Mouse (Mus musculus): Measurements from ENCODE around the gene Hmgb2.
"Not testable (repeated sequence)": the region's sequence is repeated elsewhere in the genome, so short reads cannot be mapped to it uniquely, and the experiment has no call there.

Hmgb2 gene

GRCm38 (mm10) chr8:57511316-57512118 lies at the start of gene Hmgb2:
TSS of gene Hmgb2 (plus strand) at chr8:57511907.
- DNase-seq (ENCODE audit: extremely low spot score): peak; percentile 100

- no peak for DNase-seq (ENCODE audit: extremely low spot score)
Measured at GRCm38 (mm10) chr8:57462839-57463238, 48.9 kb upstream of the Hmgb2 start.

DNA sequence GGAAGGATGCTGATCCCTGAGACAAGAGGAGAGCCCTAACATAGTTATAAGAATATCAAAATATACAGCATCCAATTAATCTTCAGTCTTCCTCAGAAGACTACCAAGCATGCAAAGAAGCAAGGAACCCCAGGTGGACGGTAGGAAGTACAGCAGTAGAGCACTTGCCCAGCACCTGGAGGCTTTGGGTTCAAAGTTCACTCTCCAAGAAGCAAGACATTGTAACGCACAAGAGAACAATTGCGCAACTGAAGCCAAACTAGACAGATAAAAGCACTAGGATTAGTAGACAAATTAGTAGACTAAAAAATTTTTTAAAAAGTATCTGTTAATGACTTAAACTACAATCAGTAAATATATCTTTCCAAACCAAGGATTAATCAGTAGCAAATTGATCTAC lies 48.0 kb upstream of the Hmgb2 start:
- DNase-seq (ENCODE audit: extremely low spot score): no peak

DNA sequence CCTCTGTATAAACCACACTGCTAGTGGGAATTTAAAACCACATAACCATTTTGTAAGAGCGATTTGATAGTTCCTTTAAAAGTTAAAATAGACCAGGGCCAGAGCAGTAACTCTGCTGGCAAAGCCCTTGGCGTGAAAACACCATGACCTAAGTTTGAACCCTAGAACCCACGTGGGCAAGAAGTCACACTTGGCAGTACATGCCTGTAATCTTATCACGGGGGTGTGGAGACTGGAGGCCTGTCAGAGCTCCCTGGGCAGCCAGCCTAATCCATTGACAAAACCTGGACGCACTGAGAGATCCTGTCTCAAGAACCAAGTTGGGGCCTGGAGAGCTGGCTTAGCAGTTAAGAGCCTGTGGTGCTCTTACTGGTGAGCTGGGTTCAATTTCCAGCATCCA lies 43.1 kb upstream of the Hmgb2 start:
- DNase-seq (ENCODE audit: extremely low spot score): no peak

- DNase-seq (ENCODE audit: extremely low spot score): no peak
Measured at GRCm38 (mm10) chr8:57470863-57471262, 40.8 kb upstream of the Hmgb2 start.

DNA sequence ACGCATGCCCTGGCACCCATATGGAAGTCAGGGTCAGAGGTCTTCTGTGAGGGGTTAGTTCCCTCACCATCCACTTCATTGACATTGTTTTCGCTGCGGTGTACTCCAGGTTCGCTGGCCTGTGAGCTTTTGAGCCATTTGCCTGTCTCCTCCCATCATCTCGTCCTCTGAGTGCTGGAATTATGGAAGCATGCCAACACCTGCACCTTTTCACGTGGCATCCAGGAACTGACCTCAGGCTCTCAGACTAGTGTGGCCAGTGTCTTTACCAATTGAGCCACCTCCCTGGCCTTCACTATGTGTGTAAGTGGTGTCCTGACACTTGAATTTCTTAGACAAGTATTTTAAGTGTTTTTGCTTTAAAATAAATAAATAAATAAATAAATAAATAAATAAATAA lies 38.0 kb upstream of the Hmgb2 start:
- no peak for DNase-seq (ENCODE audit: extremely low spot score)

- DNase-seq (ENCODE audit: extremely low spot score): no peak
Measured at GRCm38 (mm10) chr8:57478406-57478805, 33.3 kb upstream of the Hmgb2 start.

DNA sequence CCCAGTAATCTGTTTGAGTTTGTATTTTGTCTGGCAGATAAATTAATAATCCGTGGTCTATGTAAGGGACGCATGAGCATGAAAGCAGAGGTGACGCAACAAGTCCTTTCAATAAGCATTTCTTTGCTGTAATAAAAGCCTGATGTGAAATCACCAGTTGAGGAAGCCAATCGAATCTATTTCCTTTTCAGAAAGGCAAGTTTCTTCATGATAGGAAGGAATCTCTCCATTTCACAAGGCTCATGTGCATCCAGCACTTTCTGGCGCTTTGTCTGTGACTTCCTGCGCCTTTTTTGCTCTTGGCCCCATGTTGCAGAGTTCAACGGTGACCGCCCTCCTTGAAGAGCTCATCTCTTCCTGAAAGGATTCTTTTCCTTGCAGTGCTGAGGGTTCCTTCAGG lies 32.0 kb upstream of the Hmgb2 start:
- no peak for DNase-seq (ENCODE audit: extremely low spot score)

DNA sequence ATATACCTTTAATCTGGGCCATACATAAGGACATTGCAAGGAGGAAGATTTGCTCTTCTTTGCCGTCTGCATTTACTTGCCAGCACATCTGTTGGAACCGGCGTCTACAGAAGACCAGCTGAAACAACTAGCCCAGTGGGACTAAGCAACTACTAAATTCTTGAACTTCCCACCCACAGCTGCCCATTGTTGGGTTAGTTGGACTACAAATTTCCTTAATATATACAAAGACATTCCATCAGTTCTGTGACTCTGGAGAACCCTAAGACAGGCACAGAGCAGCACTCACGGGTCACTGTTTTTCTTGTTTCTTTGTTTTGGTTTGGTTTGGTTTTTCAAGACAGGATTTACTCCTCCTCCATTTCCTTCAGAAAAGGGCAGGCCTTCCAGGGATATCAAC lies 31.1 kb upstream of the Hmgb2 start:
- DNase-seq (ENCODE audit: extremely low spot score): no peak

- DNase-seq (ENCODE audit: extremely low spot score): peak; percentile 75
Measured at GRCm38 (mm10) chr8:57486491-57487440, 24.9 kb upstream of the Hmgb2 start.

DNA sequence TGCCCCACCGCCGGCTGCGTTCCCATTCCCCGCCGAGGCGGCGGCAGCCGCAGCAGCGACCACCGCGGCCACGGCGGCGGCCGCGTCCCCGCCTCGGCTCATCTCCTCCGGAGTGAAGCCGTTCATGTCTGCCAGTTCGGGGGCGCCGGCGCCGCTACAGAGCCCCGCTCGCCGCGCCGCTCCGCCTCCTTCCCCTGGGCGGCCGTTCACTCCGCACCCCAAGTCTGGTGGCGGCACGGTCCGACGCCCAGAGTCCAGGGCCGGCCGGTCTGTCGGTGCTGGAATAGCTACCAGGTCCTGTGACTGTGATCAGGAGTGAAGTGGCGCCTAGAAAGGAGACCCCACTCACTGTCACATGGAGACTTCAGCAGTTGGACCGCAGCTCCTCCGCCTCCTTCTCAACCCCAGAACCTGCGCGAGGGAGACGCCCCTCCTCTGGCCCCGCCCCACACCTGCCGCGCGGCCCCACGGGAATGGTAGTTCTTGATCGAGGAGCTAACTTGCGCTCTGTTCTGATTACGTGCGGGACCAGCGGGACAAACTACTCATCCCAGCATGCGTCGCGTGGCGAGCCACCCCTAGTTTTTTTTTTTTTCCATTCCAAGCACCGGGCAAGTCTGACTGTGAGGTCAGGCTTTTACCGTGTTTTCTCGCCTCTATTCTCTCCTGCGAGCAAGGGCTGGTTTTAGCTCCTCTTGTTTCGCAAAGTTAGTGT lies 24.1 kb upstream of the Hmgb2 start, which contains the start of gene Sap30:
Sap30 (minus strand) TSS at position 420 of the 715 bp plus-strand sequence.
- DNase-seq (ENCODE audit: extremely low spot score): peak; percentile 100

GRCm38 (mm10) chr8:57488312-57488765 lies 23.4 kb upstream of the Hmgb2 start:
- DNase-seq (ENCODE audit: extremely low spot score): peak; percentile 82

- no peak for DNase-seq (ENCODE audit: extremely low spot score)
Measured at GRCm38 (mm10) chr8:57489366-57489765, 22.3 kb upstream of the Hmgb2 start.

GRCm38 (mm10) chr8:57489896-57490295 lies 21.8 kb upstream of the Hmgb2 start:
- no peak for DNase-seq (ENCODE audit: extremely low spot score)

DNA sequence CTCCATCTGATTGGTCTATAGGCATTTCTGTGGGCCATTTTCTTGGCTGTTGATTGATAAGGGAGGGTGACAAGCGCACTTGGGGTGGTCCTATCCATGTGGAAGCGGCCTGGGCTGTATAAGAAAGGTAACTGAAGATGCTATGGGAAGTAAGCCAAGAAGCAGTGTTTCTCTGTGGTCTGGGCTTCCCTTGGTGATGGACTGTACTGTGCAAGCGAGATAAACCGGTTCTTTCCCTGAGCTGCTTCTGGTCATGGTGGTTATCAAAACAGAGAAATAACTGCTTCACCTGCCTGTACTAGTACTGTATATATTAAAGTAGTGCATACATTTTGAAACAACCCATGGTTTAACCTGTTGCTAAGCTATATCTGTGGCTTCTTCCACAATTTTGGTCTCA lies 19.8 kb upstream of the Hmgb2 start:
- DNase-seq (ENCODE audit: extremely low spot score): no peak

GRCm38 (mm10) chr8:57498494-57498846 lies 13.2 kb upstream of the Hmgb2 start:
- DNase-seq (ENCODE audit: extremely low spot score): no peak

DNA sequence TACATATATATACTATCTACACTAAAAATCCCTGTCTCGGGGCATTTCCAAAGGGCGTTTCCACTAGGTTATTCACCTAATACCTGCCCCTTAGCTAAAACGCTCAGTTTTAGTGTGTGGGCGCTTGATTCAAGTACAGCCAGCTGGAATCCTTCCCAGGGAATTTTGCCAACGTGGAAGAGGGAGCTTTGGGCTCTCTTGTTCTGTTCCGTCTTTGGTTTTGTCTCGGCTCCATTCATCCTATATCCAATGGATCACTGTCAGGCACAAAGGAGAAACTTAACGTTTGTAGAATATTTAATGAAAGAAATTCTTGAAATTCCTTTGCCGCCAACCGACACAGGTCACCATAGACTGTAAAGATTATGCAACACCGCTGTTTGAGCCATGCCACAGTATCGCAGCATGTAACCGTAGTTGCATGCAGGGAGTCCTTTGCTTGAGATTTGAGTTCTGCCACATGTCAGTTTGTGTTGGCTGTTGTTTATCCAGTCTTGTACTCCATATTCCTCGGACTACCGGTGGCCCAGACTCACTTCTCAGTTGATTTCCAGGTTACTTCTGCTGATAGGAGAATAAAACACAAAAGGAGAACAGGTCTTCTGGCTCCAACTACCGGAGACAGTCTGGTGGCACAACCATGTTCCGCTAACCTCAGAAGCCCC lies 12.7 kb upstream of the Hmgb2 start:
- no peak for DNase-seq (ENCODE audit: extremely low spot score)

GRCm38 (mm10) chr8:57503641-57504040 lies 8.1 kb upstream of the Hmgb2 start:
- peak; percentile 74 for DNase-seq (ENCODE audit: extremely low spot score)

GRCm38 (mm10) chr8:57505500-57505899 lies 6.2 kb upstream of the Hmgb2 start:
- DNase-seq (ENCODE audit: extremely low spot score): not testable (repeated sequence)

- DNase-seq (ENCODE audit: extremely low spot score): no peak
Measured at GRCm38 (mm10) chr8:57507556-57508063, 4.1 kb upstream of the Hmgb2 start.

DNA sequence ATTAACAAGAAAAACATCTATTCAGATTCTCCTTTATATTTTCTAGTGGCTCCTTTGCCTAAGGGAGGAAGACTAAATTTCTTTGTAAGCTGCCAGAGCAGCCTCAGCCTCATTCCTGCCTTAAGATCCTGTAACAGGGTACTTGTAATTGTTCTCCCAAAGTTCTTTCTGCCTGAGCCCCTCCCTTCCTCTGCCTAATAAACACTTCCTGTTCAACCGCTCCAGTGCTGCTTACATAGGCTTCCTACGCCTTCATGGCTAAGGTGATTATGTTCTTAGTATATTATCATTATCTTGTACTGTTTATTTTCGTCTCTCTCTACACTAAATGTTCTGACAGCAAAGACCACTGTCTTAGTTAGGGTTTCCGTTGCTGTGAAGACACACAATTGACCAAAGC lies 3.0 kb upstream of the Hmgb2 start:
- no peak for DNase-seq (ENCODE audit: extremely low spot score)

Measured in embryo, embryonic 9.5 days (tissue).